Mouse (Mus musculus) liver, embryonic 14.5 days (tissue): Measurements from ENCODE around the gene Adamts17.

Experiments
- CTCF ChIP-seq: IDR thresholded peaks from 2 replicates; pipeline ENCODE4 v1.5.1; 2016; ENCODE audit warnings: antibody characterized with exemption, low read depth, control low read depth
- EP300 ChIP-seq: IDR thresholded peaks from 2 replicates; pipeline ENCODE4 v1.6.1; 2016; ENCODE audit warnings: antibody characterized with exemption, low read depth

DNA sequence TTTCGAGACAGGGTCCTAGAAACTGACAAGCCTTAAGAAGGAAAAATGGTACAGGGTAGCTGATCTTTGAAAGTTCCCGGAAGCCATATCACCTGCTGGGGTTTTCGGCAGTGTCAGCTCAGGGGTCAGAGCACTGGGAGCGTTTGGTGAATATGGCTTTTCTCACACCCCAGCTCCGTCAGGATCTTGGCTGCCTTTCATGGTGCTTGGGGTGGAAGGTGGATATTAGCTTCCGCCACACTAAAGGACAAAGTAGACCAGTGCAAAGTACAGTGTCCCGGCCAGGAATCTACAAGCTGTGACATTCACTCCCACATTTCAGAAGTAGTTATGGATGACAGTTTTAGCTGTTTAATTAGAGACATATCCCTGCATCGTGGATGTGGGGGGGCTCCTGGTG lies 200.3 kb downstream of the Adamts17 start:
- TF ChIP-seq CTCF, result no peak
- TF ChIP-seq EP300, result no peak
